Mouse (Mus musculus) mesoderm, embryonic 11.5 days (tissue): ENCODE data around the gene Olfr1312.
"Not testable (repeated sequence)": the region's sequence is repeated elsewhere in the genome, so short reads cannot be mapped to it uniquely, and the experiment has no call there.

ENCODE experiments used
- DNase-seq: peaks from one replicate; pipeline ENCODE4 v3.0.0-alpha.2; 2012; ENCODE audit warnings: low read depth, low spot score

Olfr1312 gene

GRCm38 (mm10) chr2:112050138-112050537 is at the start of gene Olfr1312:
Gene Olfr1312 (minus strand): TSS chr2:112050238.
- DNase-seq, result no peak

DNA sequence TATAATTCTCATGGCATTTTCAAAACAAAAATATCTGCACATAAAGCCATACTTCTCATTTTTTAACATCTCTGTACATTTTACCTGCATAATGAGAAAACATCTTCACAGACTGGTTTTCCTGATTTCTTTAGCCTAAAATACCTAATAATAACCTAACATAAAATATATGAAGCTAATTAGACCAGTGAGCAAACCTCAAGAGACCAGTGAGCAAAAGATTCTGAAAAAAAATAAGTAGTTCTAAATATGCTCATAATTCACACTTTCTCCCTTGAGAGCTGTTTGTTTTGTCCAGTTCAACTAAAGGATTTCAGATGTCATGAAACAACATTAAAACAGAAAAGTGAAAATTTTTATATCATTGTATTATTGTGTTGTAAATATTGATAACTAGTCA is 46.6 kb upstream of the Olfr1312 start, which contains the start of gene Olfr1314:
TSS of gene Olfr1314 (minus strand) at position 101 of the 400 bp plus-strand sequence.
- no peak for DNase-seq

- no peak for DNase-seq
Observed at GRCm38 (mm10) chr2:112077743-112078142, 27.7 kb upstream of the Olfr1312 start, which contains the start of gene Olfr1313. Gene Olfr1313 (minus strand): TSS chr2:112077843.

GRCm38 (mm10) chr2:112026971-112027370 is 23.1 kb downstream of the Olfr1312 start:
- DNase-seq, result not testable (repeated sequence)

- DNase-seq, result no peak
Observed at GRCm38 (mm10) chr2:112024312-112024711, 25.7 kb downstream of the Olfr1312 start, which contains the start of gene Olfr1311. Gene Olfr1311 (minus strand): TSS chr2:112024412.

GRCm38 (mm10) chr2:112014900-112015299 is 35.1 kb downstream of the Olfr1312 start:
- DNase-seq, result no peak

DNA sequence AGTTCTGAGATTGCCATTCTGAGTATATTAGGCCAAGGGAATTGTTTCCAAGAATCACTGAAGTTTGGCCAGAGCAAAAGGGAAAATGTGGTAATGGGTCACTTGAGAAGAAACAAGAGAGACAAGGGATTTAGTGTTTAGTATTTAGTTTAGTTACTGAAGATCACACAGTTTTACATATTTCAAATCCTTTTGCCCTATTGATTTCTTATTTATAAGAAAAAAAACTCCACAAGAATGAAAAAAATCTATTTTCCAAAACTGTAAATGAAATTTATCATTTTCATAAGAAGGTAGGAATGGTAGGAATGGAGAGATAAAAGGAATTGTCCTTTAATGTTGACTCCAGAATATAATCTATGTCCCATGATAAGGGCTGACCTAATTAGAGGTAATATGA is 37.4 kb downstream of the Olfr1312 start, which contains the start of gene Olfr1310:
TSS of gene Olfr1310 (minus strand) at position 101 of the 400 bp plus-strand sequence.
- DNase-seq, result no peak

DNA sequence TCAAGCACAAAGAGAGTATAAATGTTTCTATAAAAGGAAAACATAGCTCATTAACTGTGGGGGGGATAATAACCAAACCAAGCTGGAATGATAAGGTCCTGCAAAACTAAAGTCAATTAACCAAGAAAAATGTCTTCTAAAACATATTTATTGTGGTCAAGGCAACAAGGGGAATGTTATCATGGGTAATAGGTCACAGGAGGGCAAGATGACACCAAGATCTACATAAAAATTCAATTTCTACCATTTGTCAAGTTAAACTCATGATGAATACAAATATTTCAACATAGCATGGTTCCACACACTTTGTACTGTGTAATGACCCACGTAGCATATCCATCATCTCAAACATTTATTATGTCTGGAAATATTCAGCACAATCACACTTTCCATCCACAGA is 59.9 kb downstream of the Olfr1312 start, which contains the start of gene Olfr1309:
TSS of gene Olfr1309 (minus strand) at position 101 of the 400 bp plus-strand sequence.
- DNase-seq, result no peak
